Mouse (Mus musculus) testis, postnatal 10 days (tissue): ENCODE results near the gene Rnf10.

Source experiments
- DNase-seq: peaks from one replicate; pipeline ENCODE4 v3.0.0; 2021; ENCODE audit warnings: low spot score

Rnf10 gene

DNA sequence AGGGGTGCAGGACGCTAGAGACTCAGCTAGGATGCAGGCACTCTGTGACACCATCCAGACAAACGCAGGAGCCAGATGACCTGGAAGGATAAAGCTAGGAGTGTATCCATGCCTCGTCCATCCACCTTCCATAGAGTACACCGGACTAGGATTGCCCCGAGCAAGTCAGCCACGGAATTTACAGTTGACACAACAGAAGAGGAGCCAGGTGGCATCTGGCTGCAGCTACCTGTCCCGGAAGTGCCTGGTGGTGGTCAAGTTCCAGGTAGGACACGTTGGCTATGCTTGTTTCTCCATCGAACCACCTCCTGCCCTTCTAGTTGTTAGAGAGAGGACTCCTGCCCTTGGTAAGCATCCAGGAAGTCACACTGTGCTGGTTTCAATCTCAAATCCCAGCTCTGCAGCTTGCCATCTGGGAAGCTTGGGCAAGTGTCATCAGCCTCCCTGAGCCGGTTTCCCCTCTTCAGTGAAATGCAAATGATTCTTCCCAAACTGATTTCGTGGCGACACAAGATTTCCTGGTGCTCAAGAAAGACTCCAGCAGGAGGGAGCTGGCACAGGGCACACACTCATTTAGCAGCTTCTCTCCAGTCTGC lies 78.0 kb downstream of the Rnf10 start:
- DNase-seq: no peak

DNA sequence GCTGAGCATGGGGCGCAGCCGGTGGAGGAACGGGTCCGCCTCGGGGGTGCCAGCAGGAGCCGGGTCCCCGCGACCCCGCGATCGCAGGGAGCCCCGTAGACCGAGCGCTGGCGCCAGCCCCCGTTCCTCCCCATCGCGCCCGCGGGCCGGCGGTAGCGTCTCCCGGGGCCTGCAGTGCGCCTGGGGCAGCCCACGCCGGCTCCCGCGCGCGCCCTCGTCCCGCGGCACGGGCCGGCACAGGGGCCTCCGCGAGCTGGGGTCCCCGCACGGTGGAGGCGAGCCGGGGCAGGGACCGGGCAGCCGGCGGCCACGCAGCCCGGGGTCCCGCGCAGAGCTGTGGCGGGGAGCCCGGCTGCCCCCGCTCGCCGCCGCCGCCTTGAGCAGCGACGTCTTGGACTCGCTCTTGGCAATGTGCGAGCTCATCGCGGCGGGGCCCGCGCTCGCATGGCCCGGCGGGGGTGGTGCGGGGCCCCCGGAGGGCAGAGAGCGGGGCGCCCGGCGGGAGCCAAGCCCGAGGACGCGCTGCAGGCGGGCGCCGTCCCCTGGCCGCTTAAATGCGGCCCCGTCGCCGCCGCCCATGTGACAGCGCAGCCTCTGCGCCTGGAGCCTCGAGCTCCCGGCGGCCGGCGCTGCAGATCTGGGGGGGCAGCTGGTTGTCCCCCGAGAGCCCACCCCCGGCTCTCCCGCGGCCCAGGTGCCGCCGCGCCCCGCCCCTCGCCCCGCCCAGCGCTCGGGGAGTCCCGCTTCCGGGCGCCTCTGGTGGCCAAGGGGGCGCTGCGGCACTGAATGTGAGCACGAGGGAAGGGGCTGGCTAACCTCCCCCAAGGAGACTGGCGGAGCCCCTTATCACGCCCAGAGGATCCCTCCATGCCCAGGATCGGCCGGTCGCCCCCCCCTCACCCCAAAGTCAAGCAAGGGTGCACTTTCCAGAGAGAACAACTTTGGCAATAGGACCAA lies 78.8 kb downstream of the Rnf10 start, which contains the start of gene Cabp1:
Gene Cabp1, minus strand, starts transcription at position 713 of the 957 bp plus-strand sequence.
- peak; percentile 82 for DNase-seq

DNA sequence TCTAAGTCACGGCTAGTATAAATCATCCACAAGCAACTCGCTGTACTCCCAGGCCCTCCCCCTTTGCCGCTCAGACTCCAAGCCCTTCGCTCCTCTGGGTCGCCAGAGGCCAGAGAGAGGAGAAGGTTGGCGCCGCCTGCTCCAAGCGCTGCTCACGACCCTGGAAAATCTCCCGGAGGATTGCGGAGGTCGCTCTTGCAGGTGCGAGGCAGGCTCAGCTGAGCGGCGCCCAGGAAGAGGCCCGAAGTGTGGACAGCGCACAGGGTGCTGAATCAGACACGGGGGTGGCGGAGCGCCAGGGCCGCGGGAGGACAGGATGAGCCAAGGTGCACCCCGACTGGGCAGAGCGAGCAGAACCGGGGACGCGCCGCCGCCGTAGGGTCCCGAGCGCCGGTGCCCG lies 79.5 kb downstream of the Rnf10 start:
- DNase-seq: peak; percentile 91

DNA sequence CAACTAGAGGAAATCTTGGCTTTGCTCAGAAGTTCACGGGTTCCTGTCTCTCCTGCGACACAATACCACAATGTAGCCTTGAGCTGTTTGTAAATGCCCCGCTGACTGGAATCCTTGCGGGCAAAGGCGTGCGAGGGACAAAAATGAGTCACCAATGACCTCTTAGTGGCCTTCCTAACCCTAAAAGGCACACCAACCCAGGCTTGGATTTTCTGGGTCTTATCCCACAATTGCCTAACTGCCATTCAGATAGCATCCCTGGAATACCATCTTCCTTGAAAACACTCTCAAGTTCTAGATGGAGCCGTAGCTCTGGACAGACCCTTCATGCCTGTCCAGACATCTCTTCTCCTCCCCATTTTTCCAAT lies 79.9 kb downstream of the Rnf10 start:
- DNase-seq: no peak

DNA sequence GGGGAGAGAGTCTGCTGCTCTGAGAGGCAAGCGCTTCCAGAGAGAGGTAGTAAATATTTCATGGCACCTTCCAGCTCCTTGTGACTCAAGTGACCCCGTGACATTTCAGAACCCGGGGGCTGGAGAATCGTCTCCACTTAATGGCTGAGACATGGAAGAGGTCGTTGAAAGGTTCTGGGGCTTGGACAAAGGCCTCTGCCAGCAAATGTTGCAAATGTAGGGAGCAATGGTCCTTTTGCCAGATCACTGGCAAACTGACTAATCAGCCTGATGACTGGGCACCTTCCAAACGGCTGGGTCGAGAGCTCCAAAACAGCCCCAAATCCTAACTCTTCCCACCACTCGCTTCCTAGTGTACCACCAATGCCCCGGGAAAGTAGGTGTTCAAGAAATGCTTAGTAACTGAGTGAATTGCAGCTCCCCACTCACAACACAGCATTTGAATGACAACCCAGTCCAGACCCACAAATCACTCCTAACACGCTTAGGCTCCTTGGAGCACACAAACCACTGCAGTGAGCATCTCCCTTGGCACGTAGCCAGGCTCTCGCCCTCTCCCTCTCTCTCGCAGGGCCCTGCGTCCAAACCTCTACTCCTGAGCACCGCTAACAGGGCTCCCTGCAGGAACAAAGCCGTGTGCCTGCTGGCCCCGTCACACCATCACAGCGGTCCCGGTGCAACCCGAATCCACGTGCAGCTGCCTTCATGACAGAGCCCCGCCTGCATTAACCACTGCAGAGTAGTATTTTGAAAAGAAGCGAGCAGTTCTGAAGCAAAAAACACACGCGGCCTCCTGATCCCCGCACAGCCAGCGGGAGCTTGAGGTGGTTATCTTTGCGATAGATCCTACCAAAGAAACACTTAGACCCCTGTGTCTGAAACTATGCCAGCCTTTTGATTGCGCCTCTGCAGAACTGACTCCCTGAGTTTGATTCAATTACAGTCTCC lies 80.5 kb downstream of the Rnf10 start:
- peak; percentile 74 for DNase-seq
